Mouse (Mus musculus) T-cell, adult 66 days (primary cell): ENCODE measurements around the gene 4933405L10Rik. TPM values are rescaled to one million over a fixed set of nuclear protein-coding genes. Genes with fewer than 3 reads are reported as not detected.

Experiments used
- total RNA-seq, 2 experiments: library from RNA; stranded (reverse); gene quantifications; 3 replicates in 1 of 2; 4 replicates in 1 of 2; pipeline ENCODE4 v1.2.4; 2023

The 4933405L10Rik gene
- not detected for total RNA-seq

DNA sequence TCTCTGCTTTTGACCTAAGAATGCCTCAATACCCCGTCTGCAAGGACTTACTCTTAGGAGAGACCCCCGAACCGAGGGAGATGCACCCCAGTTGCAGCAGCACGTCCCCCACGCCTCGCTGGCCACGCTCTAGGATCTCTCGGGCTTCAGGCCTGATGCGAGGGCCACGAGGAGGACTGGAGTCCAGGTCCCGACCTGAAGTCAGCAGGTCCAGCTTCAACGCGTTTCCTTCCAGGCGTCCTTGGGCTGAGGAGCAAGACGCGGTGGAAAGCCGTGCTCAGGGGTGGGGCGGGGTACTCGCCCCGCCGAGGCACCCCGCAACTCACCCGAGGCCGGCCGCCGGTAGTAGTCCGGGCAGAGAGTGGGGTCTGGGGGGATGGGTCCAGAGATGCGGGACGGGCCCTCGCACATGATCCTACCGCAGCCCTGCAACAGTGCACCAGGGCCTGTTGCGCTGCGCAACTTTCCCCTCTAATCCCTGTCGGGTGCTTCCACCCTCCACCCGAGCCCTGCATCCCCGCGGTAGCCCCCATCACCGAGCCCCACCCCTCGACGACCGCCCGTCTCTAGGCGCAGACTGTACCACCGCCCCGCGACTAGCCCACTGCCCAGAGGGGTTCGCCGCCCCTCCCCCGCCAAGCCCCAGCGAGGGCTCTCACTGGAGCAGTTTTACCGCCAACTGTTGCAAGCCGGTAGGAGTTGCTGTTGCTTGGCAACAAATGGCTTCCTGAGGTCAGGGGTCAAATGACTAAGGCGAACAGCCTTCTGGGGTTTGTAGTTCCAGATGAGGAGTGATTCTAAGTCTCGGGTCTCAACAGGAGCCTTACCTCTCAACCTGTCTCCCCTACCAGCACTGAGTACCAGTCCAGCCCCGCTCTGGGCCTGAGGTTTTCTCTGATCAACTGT, at the start of gene 4933405L10Rik, which contains the start of gene Enkd1:
Gene 4933405L10Rik, plus strand, starts transcription at position 158 of the 906 bp plus-strand sequence.
Gene Enkd1, minus strand, starts transcription at position 713 of the 906 bp plus-strand sequence.

DNA sequence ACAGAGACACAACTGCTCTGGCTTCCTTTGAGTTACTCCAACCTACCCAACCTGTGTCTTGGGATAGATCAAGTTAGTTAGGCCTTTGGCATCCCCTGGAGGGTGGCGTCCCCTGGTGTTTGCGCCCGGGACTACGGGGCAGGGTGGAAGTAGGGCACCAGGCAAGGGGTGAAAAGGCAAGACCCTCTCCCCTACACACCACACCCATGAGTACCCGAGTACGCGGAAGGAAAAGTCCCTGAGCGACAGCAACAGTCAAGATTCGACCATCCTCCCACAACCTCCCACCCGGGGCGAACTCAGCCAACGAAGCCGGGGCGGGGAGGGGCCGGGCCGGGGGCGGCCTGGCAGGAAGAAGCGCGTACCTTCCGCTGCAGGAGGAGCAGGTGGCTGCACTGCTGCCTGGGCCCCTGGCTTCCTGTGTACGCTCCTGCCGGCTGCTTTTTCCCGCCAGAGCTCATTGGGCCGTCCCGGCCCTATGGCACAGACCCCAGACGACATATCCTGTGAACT, 21.6 kb upstream of the 4933405L10Rik start, which contains the start of gene Carmil2:
Gene Carmil2, plus strand, starts transcription at position 479 of the 513 bp plus-strand sequence.

DNA sequence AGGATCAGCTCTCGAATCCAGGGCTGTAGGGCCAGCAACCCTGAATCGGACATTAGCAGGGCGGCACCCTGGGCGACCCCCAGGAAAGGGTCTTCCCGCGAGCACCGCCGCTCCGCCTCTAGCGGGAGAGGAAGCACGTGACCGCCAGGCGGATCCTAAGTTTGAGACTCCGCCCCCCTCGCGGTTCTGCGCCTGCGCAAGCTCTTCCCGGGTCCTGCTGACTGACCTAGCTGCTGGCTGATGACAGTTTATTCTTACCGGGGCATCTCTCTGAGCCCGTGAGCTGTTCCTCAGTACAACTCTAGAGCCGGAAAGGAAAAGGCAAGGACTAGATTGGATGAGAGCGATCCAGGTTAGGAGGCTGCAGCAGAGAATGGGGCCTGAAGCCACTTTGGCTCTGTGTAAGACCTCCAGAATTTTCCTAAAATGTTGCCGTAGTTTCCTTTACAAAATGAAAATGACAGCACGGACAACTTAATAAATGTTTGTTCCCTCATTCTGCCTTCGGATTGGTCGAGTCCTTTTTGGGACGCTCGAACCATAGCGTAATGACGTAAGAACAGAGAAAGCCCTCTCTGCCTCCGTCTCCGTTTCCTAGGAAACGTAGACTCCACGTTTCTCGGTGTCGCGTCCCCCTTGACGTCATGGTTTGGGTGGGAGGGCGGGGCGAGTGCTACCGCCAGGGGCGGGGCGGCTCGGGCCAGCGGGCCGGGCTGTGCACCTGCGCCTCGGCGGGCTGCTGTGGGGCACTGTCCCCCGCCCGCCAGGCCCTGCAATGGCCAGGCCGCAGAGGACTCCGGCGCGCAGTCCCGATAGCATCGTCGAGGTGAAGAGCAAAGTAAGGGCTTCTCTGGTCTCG, 6.3 kb upstream of the 4933405L10Rik start, which contains the start of the genes Acd and Pard6a:
Gene Acd, minus strand, starts transcription at position 137 of the 859 bp plus-strand sequence.
Gene Pard6a, plus strand, starts transcription at position 183 of the 859 bp plus-strand sequence.

DNA sequence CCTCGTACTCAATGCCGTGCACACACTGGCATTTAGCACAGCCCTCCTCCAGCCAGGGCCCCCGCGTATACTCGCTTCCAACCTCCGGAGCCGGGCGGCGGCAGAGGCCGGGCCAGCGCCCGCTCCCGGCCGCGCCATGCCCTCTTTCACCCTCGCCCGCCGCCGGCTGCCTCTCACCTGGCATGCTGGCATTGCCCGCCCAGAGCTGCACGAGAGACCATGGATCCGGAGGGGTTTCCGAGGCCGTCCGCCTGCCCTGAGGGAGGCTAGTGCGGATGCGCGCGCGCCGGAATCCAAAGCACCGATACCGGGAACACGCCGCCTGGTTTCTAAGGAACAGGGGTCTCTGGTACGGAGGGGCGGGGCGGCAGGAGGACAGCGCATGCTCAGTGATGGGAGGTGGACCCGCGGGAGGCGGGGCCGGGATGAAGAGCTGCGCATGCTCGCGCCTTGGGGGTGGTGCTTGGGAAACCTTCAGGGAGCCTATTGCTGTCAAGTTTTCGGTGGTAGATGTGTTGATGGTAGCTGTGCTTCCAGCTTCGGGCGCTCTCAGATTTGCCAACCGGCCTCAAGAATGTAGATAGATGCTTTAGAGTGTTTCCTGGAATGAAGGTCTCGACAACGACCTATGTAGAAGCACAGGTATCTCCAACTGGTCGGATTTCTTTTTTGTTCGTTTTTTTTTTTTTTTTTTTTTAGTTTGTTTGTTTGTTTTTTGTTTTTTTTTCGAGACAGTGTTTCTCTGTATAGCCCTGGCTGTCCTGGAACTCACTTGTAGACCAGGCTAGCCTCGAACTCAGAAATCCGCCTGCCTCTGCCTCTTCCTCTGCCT, 51.0 kb downstream of the 4933405L10Rik start, which contains the start of gene Gfod2:
Gene Gfod2, minus strand, starts transcription at position 388 of the 832 bp plus-strand sequence.

Other genes with a start within 250 kb of the 4933405L10Rik start
- gene Tppp3, start 236.1 kb upstream of the 4933405L10Rik start, total RNA-seq = 1 to 10 TPM in 1 of 2 experiments, not detected in 1; 2.2 TPM
- 1 to 10 TPM; 5.0 TPM for gene Zdhhc1, start 210.8 kb upstream of the 4933405L10Rik start, total RNA-seq
- not detected for gene Hsd11b2, start 188.9 kb upstream of the 4933405L10Rik start, total RNA-seq
- 10 to 100 TPM; 49.0 to 54.8 TPM for gene Atp6v0d1, start 141.6 kb upstream of the 4933405L10Rik start, total RNA-seq
- gene Ripor1, start 102.4 kb upstream of the 4933405L10Rik start, total RNA-seq = 10 to 100 TPM; 23.8 to 28.0 TPM
- gene Ctcf, start 71.1 kb upstream of the 4933405L10Rik start, total RNA-seq = 100 to 1,000 TPM; 148 to 161 TPM
- gene Agrp, start 70.3 kb upstream of the 4933405L10Rik start, total RNA-seq = under 1 TPM in 1 of 2 experiments, not detected in 1; 0.99 TPM
- gene Carmil2, start 21.4 kb upstream of the 4933405L10Rik start, total RNA-seq = 100 to 1,000 TPM; 131 to 138 TPM
- gene Acd, start 6.6 kb upstream of the 4933405L10Rik start, total RNA-seq = 10 to 100 TPM; 45.6 to 47.8 TPM
- 10 to 100 TPM in 1 of 2 experiments, 1 to 10 TPM in 1; 4.9 to 11.4 TPM for gene Pard6a, start 6.5 kb upstream of the 4933405L10Rik start, total RNA-seq
- 1 to 10 TPM; 4.2 to 4.6 TPM for gene Enkd1, start 555 bp downstream of the 4933405L10Rik start, total RNA-seq
- 10 to 100 TPM in 1 of 2 experiments, 1 to 10 TPM in 1; 7.2 to 10.5 TPM for gene Gfod2, start 51.0 kb downstream of the 4933405L10Rik start, total RNA-seq
- 10 to 100 TPM; 67.1 to 69.5 TPM for gene Ranbp10, start 119.7 kb downstream of the 4933405L10Rik start, total RNA-seq
- not detected for gene Tsnaxip1, start 120.1 kb downstream of the 4933405L10Rik start, total RNA-seq
- gene Cenpt, start 145.6 kb downstream of the 4933405L10Rik start, total RNA-seq = 10 to 100 TPM; 21.5 to 22.7 TPM
- gene Thap11, start 147.5 kb downstream of the 4933405L10Rik start, total RNA-seq = 10 to 100 TPM; 23.6 to 24.1 TPM
- gene Nutf2, start 152.9 kb downstream of the 4933405L10Rik start, total RNA-seq = 10 to 100 TPM; 20.8 to 35.3 TPM
- 10 to 100 TPM; 85.5 to 94.7 TPM for gene Edc4, start 173.2 kb downstream of the 4933405L10Rik start, total RNA-seq
- 1 to 10 TPM; 2.3 to 2.5 TPM for gene Nrn1l, start 185.9 kb downstream of the 4933405L10Rik start, total RNA-seq
- 10 to 100 TPM; 23.2 TPM for gene Pskh1, start 192.8 kb downstream of the 4933405L10Rik start, total RNA-seq
- gene Ctrl, start 226.2 kb downstream of the 4933405L10Rik start, total RNA-seq = 1 to 10 TPM in 1 of 2 experiments, not detected in 1; 2.9 TPM
- gene Psmb10, start 230.8 kb downstream of the 4933405L10Rik start, total RNA-seq = 100 to 1,000 TPM; 159 to 185 TPM
- gene Lcat, start 235.7 kb downstream of the 4933405L10Rik start, total RNA-seq = under 1 TPM; 0.41 to 0.56 TPM